Mouse (Mus musculus): ENCODE measurements at regions not wholly inside any gene's neighbourhood (a gene's known extent, or its start where the extent isn't known, plus 50 kb on each side); places are given as distances from the start of the nearest gene placed in this dataset.
A peak's percentile ranks its signal among the peaks of the same experiment; 100 is the strongest.

GRCm38 (mm10) chr1:184244730-184245488 is 210.8 kb upstream of the 1700056E22Rik start:
- Histone ChIP-seq H3K9ac (replicated peaks; ENCODE audit: low read depth, low read length) (no peak overlapping the region), H3K4me2 (replicated peaks; ENCODE audit: low read depth, low read length) (peak overlapping the region; percentile 36), H3K27ac (ENCODE audit: low read length) (peak overlapping the region; percentile 85), H3K4me1 (ENCODE audit: control insufficient read depth, insufficient read depth, low read length) (no peaks in the 10 kb centered on the region), H3K36me3 (ENCODE audit: control insufficient read depth, insufficient read depth, low read length) (no peaks in the 10 kb centered on the region), H3K4me3 (ENCODE audit: low read depth, low read length) (0 out of 2 replicates have a peak overlapping the region, but pooled peaks have one; percentile 3), H3K27me3 (ENCODE audit: control insufficient read depth, insufficient read depth, low read length) (no peaks in the 10 kb centered on the region), H3K9me3 (ENCODE audit: control insufficient read depth, low read depth, low read length) (no peaks in the 10 kb centered on the region)
- WGBS: 40% methylated on average over 23 of the region's 23 CpGs
- ATAC-seq (ENCODE audit: insufficient number of reproducible peaks, insufficient read depth, low FRiP score, low read depth): peak; percentile 58; the same call in 1 of the 2 replicates

GRCm38 (mm10) chr1:184244296-184244695 is 210.2 kb upstream of the 1700056E22Rik start:
- Histone ChIP-seq H3K27ac (ENCODE audit: low read length) (peak overlapping the region; percentile 85), H3K9ac (replicated peaks; ENCODE audit: low read depth, low read length) (no peak overlapping the region), H3K4me1 (ENCODE audit: control insufficient read depth, insufficient read depth, low read length) (no peaks in the 10 kb centered on the region), H3K4me2 (replicated peaks; ENCODE audit: low read depth, low read length) (peak overlapping the region; percentile 36), H3K4me3 (ENCODE audit: low read depth, low read length) (0 out of 2 replicates have a peak overlapping the region, but pooled peaks have one; percentile 3), H3K36me3 (ENCODE audit: control insufficient read depth, insufficient read depth, low read length) (no peaks in the 10 kb centered on the region), H3K27me3 (ENCODE audit: control insufficient read depth, insufficient read depth, low read length) (no peaks in the 10 kb centered on the region), H3K9me3 (ENCODE audit: control insufficient read depth, low read depth, low read length) (no peaks in the 10 kb centered on the region)
- 36% methylated on average over 9 of the region's 9 CpGs for WGBS
- peak; percentile 49; the same call in 1 of the 2 replicates for ATAC-seq (ENCODE audit: insufficient number of reproducible peaks, insufficient read depth, low FRiP score, low read depth)

GRCm38 (mm10) chr1:184241846-184242245 is 207.7 kb upstream of the 1700056E22Rik start:
- no peak for ATAC-seq (ENCODE audit: insufficient number of reproducible peaks, insufficient read depth, low FRiP score, low read depth)
- Histone ChIP-seq H3K27me3 (ENCODE audit: control insufficient read depth, insufficient read depth, low read length) (no peaks in the 10 kb centered on the region), H3K27ac (ENCODE audit: low read length) (no peak overlapping the region), H3K36me3 (ENCODE audit: control insufficient read depth, insufficient read depth, low read length) (no peaks in the 10 kb centered on the region), H3K4me2 (replicated peaks; ENCODE audit: low read depth, low read length) (no peak overlapping the region), H3K9me3 (ENCODE audit: control insufficient read depth, low read depth, low read length) (no peaks in the 10 kb centered on the region), H3K4me3 (ENCODE audit: low read depth, low read length) (no peak overlapping the region), H3K9ac (replicated peaks; ENCODE audit: low read depth, low read length) (no peak overlapping the region), H3K4me1 (ENCODE audit: control insufficient read depth, insufficient read depth, low read length) (no peaks in the 10 kb centered on the region)
- 75% methylated on average over 4 of the region's 4 CpGs for WGBS

- 24% methylated on average over 25 of the region's 25 CpGs for WGBS
- H3K9ac ChIP-seq (replicated peaks; ENCODE audit: low read depth, low read length): no peak overlapping the region
- ATAC-seq (ENCODE audit: insufficient number of reproducible peaks, insufficient read depth, low FRiP score, low read depth): no peak
These were observed 201.3 kb upstream of the 1700056E22Rik start for GRCm38 (mm10) chr1:184235131-184235983.

GRCm38 (mm10) chr1:184234320-184234988 is 200.4 kb upstream of the 1700056E22Rik start:
- Histone ChIP-seq H3K4me2 (replicated peaks; ENCODE audit: low read depth, low read length) (no peak overlapping the region), H3K4me1 (ENCODE audit: control insufficient read depth, insufficient read depth, low read length) (no peaks in the 10 kb centered on the region), H3K9me3 (ENCODE audit: control insufficient read depth, low read depth, low read length) (no peaks in the 10 kb centered on the region), H3K9ac (replicated peaks; ENCODE audit: low read depth, low read length) (no peak overlapping the region), H3K4me3 (ENCODE audit: low read depth, low read length) (no peak overlapping the region), H3K36me3 (ENCODE audit: control insufficient read depth, insufficient read depth, low read length) (no peaks in the 10 kb centered on the region), H3K27me3 (ENCODE audit: control insufficient read depth, insufficient read depth, low read length) (no peaks in the 10 kb centered on the region), H3K27ac (ENCODE audit: low read length) (no peak overlapping the region)
- WGBS: 67% methylated on average over 8 of the region's 8 CpGs
- no peak for ATAC-seq (ENCODE audit: insufficient number of reproducible peaks, insufficient read depth, low FRiP score, low read depth)

More at GRCm38 (mm10) chr1:184235131-184235983, 201.3 kb upstream of the 1700056E22Rik start:
- Histone ChIP-seq H3K4me3 (ENCODE audit: low read depth, low read length) (peak overlapping the region; percentile 13; the same call in 1 of the 2 replicates), H3K27ac (ENCODE audit: low read length) (no peak overlapping the region), H3K4me1 (ENCODE audit: control insufficient read depth, insufficient read depth, low read length) (no peaks in the 10 kb centered on the region), H3K27me3 (ENCODE audit: control insufficient read depth, insufficient read depth, low read length) (no peaks in the 10 kb centered on the region), H3K4me2 (replicated peaks; ENCODE audit: low read depth, low read length) (peak overlapping the region; percentile 36), H3K9me3 (ENCODE audit: control insufficient read depth, low read depth, low read length) (no peaks in the 10 kb centered on the region), H3K36me3 (ENCODE audit: control insufficient read depth, insufficient read depth, low read length) (no peaks in the 10 kb centered on the region)

- H3K36me3 ChIP-seq (ENCODE audit: control insufficient read depth, insufficient read depth, low read length): no peaks in the 10 kb centered on the region
- ATAC-seq (ENCODE audit: insufficient number of reproducible peaks, insufficient read depth, low FRiP score, low read depth): no peak
- H3K4me3 ChIP-seq (ENCODE audit: low read depth, low read length): no peak overlapping the region
- no peak overlapping the region for H3K9ac ChIP-seq (replicated peaks; ENCODE audit: low read depth, low read length)
- no peak overlapping the region for H3K27ac ChIP-seq (ENCODE audit: low read length)
- H3K27me3 ChIP-seq (ENCODE audit: control insufficient read depth, insufficient read depth, low read length): no peaks in the 10 kb centered on the region
- H3K4me1 ChIP-seq (ENCODE audit: control insufficient read depth, insufficient read depth, low read length): no peaks in the 10 kb centered on the region
- no peaks in the 10 kb centered on the region for H3K9me3 ChIP-seq (ENCODE audit: control insufficient read depth, low read depth, low read length)
- no peak overlapping the region for H3K4me2 ChIP-seq (replicated peaks; ENCODE audit: low read depth, low read length)
- WGBS: 57% methylated on average over 5 of the region's 5 CpGs
These were observed 199.7 kb upstream of the 1700056E22Rik start for GRCm38 (mm10) chr1:184233741-184234255.

GRCm38 (mm10) chr1:184222326-184222725 is 188.2 kb upstream of the 1700056E22Rik start:
- no peaks in the 10 kb centered on the region for H3K4me1 ChIP-seq (ENCODE audit: control insufficient read depth, insufficient read depth, low read length)
- H3K27ac ChIP-seq (ENCODE audit: low read length): no peak overlapping the region
- no peak for ATAC-seq (ENCODE audit: insufficient number of reproducible peaks, insufficient read depth, low FRiP score, low read depth)
- no peaks in the 10 kb centered on the region for H3K9me3 ChIP-seq (ENCODE audit: control insufficient read depth, low read depth, low read length)
- H3K36me3 ChIP-seq (ENCODE audit: control insufficient read depth, insufficient read depth, low read length): no peaks in the 10 kb centered on the region
- H3K4me2 ChIP-seq (replicated peaks; ENCODE audit: low read depth, low read length): no peak overlapping the region
- no peaks in the 10 kb centered on the region for H3K27me3 ChIP-seq (ENCODE audit: control insufficient read depth, insufficient read depth, low read length)
- H3K9ac ChIP-seq (replicated peaks; ENCODE audit: low read depth, low read length): no peak overlapping the region
- 31% methylated on average over 2 of the region's 2 CpGs for WGBS
- no peak overlapping the region for H3K4me3 ChIP-seq (ENCODE audit: low read depth, low read length)

GRCm38 (mm10) chr1:184221792-184222191 is 187.7 kb upstream of the 1700056E22Rik start:
- no peak for ATAC-seq (ENCODE audit: insufficient number of reproducible peaks, insufficient read depth, low FRiP score, low read depth)
- Histone ChIP-seq H3K4me2 (replicated peaks; ENCODE audit: low read depth, low read length) (no peak overlapping the region), H3K36me3 (ENCODE audit: control insufficient read depth, insufficient read depth, low read length) (no peaks in the 10 kb centered on the region), H3K9ac (replicated peaks; ENCODE audit: low read depth, low read length) (no peak overlapping the region), H3K9me3 (ENCODE audit: control insufficient read depth, low read depth, low read length) (no peaks in the 10 kb centered on the region), H3K4me1 (ENCODE audit: control insufficient read depth, insufficient read depth, low read length) (no peaks in the 10 kb centered on the region), H3K27ac (ENCODE audit: low read length) (no peak overlapping the region), H3K4me3 (ENCODE audit: low read depth, low read length) (no peak overlapping the region), H3K27me3 (ENCODE audit: control insufficient read depth, insufficient read depth, low read length) (no peaks in the 10 kb centered on the region)
- 29% methylated on average over 3 of the region's 3 CpGs for WGBS
